Mouse (Mus musculus) E14TG2a.4 (cell line): ENCODE data around the gene Ccdc60.

Source experiments
- CTCF ChIP-seq: conservative IDR thresholded peaks from 2 replicates; pipeline ENCODE4 v1.5.1; 2014; ENCODE audit warnings: low read length
- NANOG ChIP-seq: IDR thresholded peaks from 2 replicates; pipeline ENCODE4 v1.6.1; 2014; ENCODE audit warnings: borderline replicate concordance, low read length, mixed read lengths

DNA sequence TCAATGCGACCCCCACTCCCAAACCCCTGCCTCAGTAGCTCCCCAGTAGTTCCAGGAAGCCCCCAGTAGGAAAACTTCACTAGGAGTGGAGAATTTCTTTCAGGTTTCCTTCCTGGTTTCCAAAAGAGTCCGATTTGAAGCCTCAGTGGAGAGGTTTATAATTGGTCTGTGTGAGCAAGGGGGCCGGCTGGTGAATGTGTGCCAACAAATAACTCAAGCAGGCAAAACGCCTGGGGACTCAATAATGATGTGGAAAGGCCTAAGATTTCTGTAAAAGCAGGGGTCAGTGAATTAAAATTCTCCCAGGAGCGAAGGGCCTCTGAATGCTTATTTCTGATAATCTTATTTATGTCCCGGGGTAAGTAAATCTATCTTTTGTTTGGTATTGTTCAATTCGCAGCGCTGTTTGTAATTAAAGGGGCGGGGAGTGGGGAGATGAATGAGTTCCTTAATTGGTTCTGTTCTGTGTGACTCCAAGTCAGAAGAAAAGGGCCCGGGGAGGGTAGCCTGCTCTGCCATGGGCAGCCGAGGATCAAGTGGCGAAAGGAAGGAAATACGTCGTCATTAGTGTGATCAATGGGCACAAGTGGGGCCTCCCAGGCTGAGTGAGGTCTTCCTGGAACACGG, 23.4 kb upstream of the Ccdc60 start:
- TF ChIP-seq CTCF (no peak), NANOG (no peak)
